Mouse (Mus musculus) CH12.LX (cell line): ENCODE results near the gene Cenpa. TPM values are rescaled to one million over a fixed set of nuclear protein-coding genes. Genes with fewer than 3 reads are reported as not detected.

Experiments
- DNase-seq: peaks from one replicate; pipeline ENCODE4 v3.0.0-alpha.2; 2013; ENCODE audit errors: extremely low read depth
- H3K27ac ChIP-seq: 2 replicates; pipeline ENCODE4 v1.5.1; 2012; ENCODE audit warnings: low read depth, mild to moderate bottlenecking, control low read depth, moderate library complexity; ENCODE audit not compliant: insufficient read depth
- H3K27me3 ChIP-seq: replicated peaks from 2 replicates; pipeline ENCODE3; 2012; ENCODE audit warnings: inconsistent platforms
- H3K36me3 ChIP-seq, 2 experiments: replicated peaks in 1 of 2; 2 replicates each; pipeline versions ENCODE3 to v1.6.1; 2012; ENCODE audit warnings: inconsistent platforms in 1 of 2, low read length in 1 of 2, mild to moderate bottlenecking in 1 of 2, mixed read lengths in 1 of 2, moderate library complexity in 1 of 2; ENCODE audit not compliant: control insufficient read depth in 1 of 2, insufficient read depth in 1 of 2
- H3K4me1 ChIP-seq, 2 experiments: 2 replicates each; pipeline ENCODE4 v1.6.1; 2012; ENCODE audit warnings: inconsistent platforms in 1 of 2, moderate library complexity in 1 of 2; ENCODE audit not compliant: insufficient read depth in 2 of 2, control insufficient read depth in 1 of 2
- H3K4me2 ChIP-seq: 2 replicates; pipeline ENCODE4 v1.6.1; 2012; ENCODE audit warnings: low read depth, mild to moderate bottlenecking, control low read depth; ENCODE audit not compliant: poor library complexity, insufficient read depth, severe bottlenecking
- H3K4me3 ChIP-seq, 3 experiments: fragments of 150-350 bp in 1 of 3; sonication (generic) in 1 of 3; replicated peaks in 1 of 3; 2 replicates each; pipeline versions ENCODE3 to v1.5.1; 2011 to 2012; ENCODE audit warnings: low read depth in 2 of 3, low read length in 2 of 3, mild to moderate bottlenecking in 2 of 3, moderate library complexity in 2 of 3, control low read depth in 1 of 3, improper control_type of control experiment in 1 of 3, inconsistent platforms in 1 of 3, mixed read lengths in 1 of 3; ENCODE audit not compliant: poor library complexity in 1 of 3
- H3K79me2 ChIP-seq: replicated peaks from 2 replicates; pipeline ENCODE4 v1.6.1; 2012; ENCODE audit warnings: mild to moderate bottlenecking, moderate library complexity; ENCODE audit not compliant: control insufficient read depth, poor library complexity, insufficient read depth, severe bottlenecking; ENCODE audit errors: extremely low read depth
- H3K9ac ChIP-seq: 2 replicates; pipeline ENCODE4 v1.6.1; 2012; ENCODE audit warnings: low read depth, mild to moderate bottlenecking, control low read depth, moderate library complexity; ENCODE audit not compliant: insufficient read depth
- H3K9me3 ChIP-seq: replicated peaks from 2 replicates; pipeline ENCODE3; 2012; ENCODE audit warnings: low read length, inconsistent platforms, mixed read lengths
- CHD1 ChIP-seq: IDR thresholded peaks from 2 replicates; pipeline ENCODE4 v1.6.1; 2012; ENCODE audit warnings: low read depth, low read length, improper control_type of control experiment, inconsistent platforms
- CHD2 ChIP-seq: IDR thresholded peaks from 2 replicates; pipeline ENCODE4 v1.6.1; 2011; ENCODE audit warnings: low read length, improper control_type of control experiment
- E2F4 ChIP-seq: IDR thresholded peaks from 2 replicates; pipeline ENCODE4 v1.6.1; 2011; ENCODE audit warnings: low read depth, low read length, improper control_type of control experiment; ENCODE audit not compliant: insufficient replicate concordance
- ELF1 ChIP-seq: IDR thresholded peaks from 2 replicates; pipeline ENCODE4 v1.6.1; 2014; ENCODE audit warnings: low read depth, mild to moderate bottlenecking, inconsistent platforms, low read length, improper control_type of control experiment
- EP300 ChIP-seq: IDR thresholded peaks from 2 replicates; pipeline ENCODE4 v1.6.1; 2011; ENCODE audit warnings: low read length, improper control_type of control experiment
- ETS1 ChIP-seq: conservative IDR thresholded peaks from 2 replicates; pipeline ENCODE4 v1.6.1; 2012; ENCODE audit warnings: low read depth, mild to moderate bottlenecking, inconsistent platforms, low read length, improper control_type of control experiment, moderate library complexity
- GABPA ChIP-seq: IDR thresholded peaks from 2 replicates; pipeline ENCODE4 v1.6.1; 2012; ENCODE audit warnings: low read depth, low read length, improper control_type of control experiment, inconsistent platforms; ENCODE audit not compliant: insufficient replicate concordance
- HCFC1 ChIP-seq: IDR thresholded peaks from 2 replicates; pipeline ENCODE4 v1.6.1; 2012; ENCODE audit warnings: low read depth, mild to moderate bottlenecking, inconsistent platforms, low read length, improper control_type of control experiment
- IRF4 ChIP-seq: IDR thresholded peaks from 2 replicates; pipeline ENCODE4 v1.6.1; 2014; ENCODE audit warnings: low read depth, mild to moderate bottlenecking, inconsistent platforms, low read length, improper control_type of control experiment
- JUN ChIP-seq: IDR thresholded peaks from 2 replicates; pipeline ENCODE4 v1.6.1; 2011; ENCODE audit warnings: low read depth, mild to moderate bottlenecking, low read length, improper control_type of control experiment, moderate library complexity; ENCODE audit not compliant: insufficient read depth
- JUND ChIP-seq: conservative IDR thresholded peaks from 2 replicates; pipeline ENCODE4 v1.6.1; 2011; ENCODE audit warnings: low read depth, low read length, improper control_type of control experiment
- KAT2A ChIP-seq: IDR thresholded peaks from 2 replicates; pipeline ENCODE4 v1.6.1; 2012; ENCODE audit warnings: low read length, improper control_type of control experiment, inconsistent platforms; ENCODE audit not compliant: insufficient replicate concordance
- MAFK ChIP-seq: IDR thresholded peaks from 2 replicates; pipeline ENCODE4 v1.6.1; 2011; ENCODE audit warnings: low read length, improper control_type of control experiment; ENCODE audit not compliant: insufficient replicate concordance
- MAX ChIP-seq: IDR thresholded peaks from 2 replicates; pipeline ENCODE4 v1.6.1; 2011; ENCODE audit warnings: low read length, improper control_type of control experiment
- MEF2A ChIP-seq: IDR thresholded peaks from 2 replicates; pipeline ENCODE4 v1.6.1; 2014; ENCODE audit warnings: low read depth, mild to moderate bottlenecking, inconsistent platforms, low read length, improper control_type of control experiment, borderline replicate concordance
- POLR2A ChIP-seq: IDR thresholded peaks from 2 replicates; pipeline ENCODE4 v1.6.1; 2011; ENCODE audit warnings: low read depth, mild to moderate bottlenecking, improper control_type of control experiment, low read length
- POLR2AphosphoS2 ChIP-seq: IDR thresholded peaks from 2 replicates; pipeline ENCODE4 v1.6.1; 2011; ENCODE audit warnings: low read depth, low read length, improper control_type of control experiment
- RCOR1 ChIP-seq: conservative IDR thresholded peaks from 2 replicates; pipeline ENCODE4 v1.6.1; 2012; ENCODE audit warnings: low read depth, mild to moderate bottlenecking, inconsistent platforms, low read length, improper control_type of control experiment
- SIN3A ChIP-seq: IDR thresholded peaks from 2 replicates; pipeline ENCODE4 v1.6.1; 2012; ENCODE audit warnings: low read length, improper control_type of control experiment, inconsistent platforms
- UBTF ChIP-seq: IDR thresholded peaks from 2 replicates; pipeline ENCODE4 v1.6.1; 2012; ENCODE audit warnings: low read depth, mild to moderate bottlenecking, inconsistent platforms, low read length, improper control_type of control experiment, moderate library complexity
- USF1 ChIP-seq: IDR thresholded peaks from 2 replicates; pipeline ENCODE4 v1.6.1; 2014; ENCODE audit warnings: low read depth, mild to moderate bottlenecking, inconsistent platforms, low read length, improper control_type of control experiment
- USF2 ChIP-seq: conservative IDR thresholded peaks from 2 replicates; pipeline ENCODE4 v1.6.1; 2011; ENCODE audit warnings: low read depth, low read length, improper control_type of control experiment
- ZKSCAN1 ChIP-seq: IDR thresholded peaks from 2 replicates; pipeline ENCODE4 v1.6.1; 2012; ENCODE audit warnings: low read depth, inconsistent platforms, low read length, improper control_type of control experiment, borderline replicate concordance
- ZMIZ1 ChIP-seq: IDR thresholded peaks from 2 replicates; pipeline ENCODE4 v1.6.1; 2012; ENCODE audit warnings: low read depth, mild to moderate bottlenecking, inconsistent platforms, low read length, improper control_type of control experiment
- dilution Hi-C: fragments of 300-500 bp; cut with MboI; formaldehyde crosslinking; loops from 2 replicates; pipeline ENCODE4 v1.14.3; 2020; ENCODE audit warnings: low sequenced_read_pairs; ENCODE audit not compliant: extremely low pct_unique_long_range_greater_than_20kb, extremely low pct_ligation_motif_present
- in situ Hi-C: fragments of 300-500 bp; cut with MboI; formaldehyde crosslinking; loops from 3 replicates; pipeline ENCODE4 v1.14.3; 2019; ENCODE audit warnings: low sequenced_read_pairs, low pct_ligation_motif_present, low pct_unique_long_range_greater_than_20kb, mixed read lengths
- polyA plus RNA-seq: library from polyadenylated mRNA; unstranded; fragments of >175 nt; gene quantifications from 2 replicates; pipeline ENCODE4 v1.2.1, GENCODE M21; 2012; ENCODE audit warnings: low read depth; ENCODE audit not compliant: insufficient read length
- total RNA-seq, 2 experiments: library from RNA; depleted of rRNA; stranded (reverse); fragments of 300-350 nt in 1 of 2; fragments of >200 nt in 1 of 2; gene quantifications; 2 replicates each; pipeline ENCODE4 v1.2.3; 2012 to 2014

Cenpa gene
- total and polyA plus RNA-seq, 3 experiments, result 89.4 to 163 (median 125) TPM

GRCm38 (mm10) chr5:30655526-30656195 lies 10.9 kb upstream of the Cenpa start:
- DNase-seq, result no peak
- Histone ChIP-seq H3K9me3 (peaks cover 4% of the 10 kb centered on the region), H3K9ac (no peak overlapping the region), H3K4me3 (no peak overlapping the region), H3K27me3 (no peaks in the 10 kb centered on the region), H3K36me3 (peaks cover 25 to 76% of the 10 kb centered on the region in 2 experiments), H3K27ac (no peak overlapping the region), H3K4me2 (no peak overlapping the region), H3K4me1 (peaks cover 2 to 41% of the 10 kb centered on the region in 2 experiments; a peak in 3 of 4 replicates), H3K79me2 (no peaks in the 10 kb centered on the region)
- TF ChIP-seq UBTF, result no peak
- no peak for TF ChIP-seq MAX
- TF ChIP-seq KAT2A, result no peak
- no peak for TF ChIP-seq USF2
- TF ChIP-seq MEF2A, result no peak
- TF ChIP-seq ETS1, result no peak
- no peak for TF ChIP-seq CHD1
- TF ChIP-seq POLR2AphosphoS2, result no peak
- TF ChIP-seq USF1, result no peak
- no peak for TF ChIP-seq E2F4
- TF ChIP-seq HCFC1, result no peak
- TF ChIP-seq ELF1, result no peak
- no peak for TF ChIP-seq CHD2
- no peak for TF ChIP-seq EP300
- TF ChIP-seq RCOR1, result no peak
- TF ChIP-seq IRF4, result no peak
- no peak for TF ChIP-seq ZMIZ1
- dilution Hi-C loops (no loop called here), in situ Hi-C loops (no loop called here)

GRCm38 (mm10) chr5:30659042-30659441 lies 7.5 kb upstream of the Cenpa start:
- H3K27me3 ChIP-seq, result no peaks in the 10 kb centered on the region
- H3K4me3 ChIP-seq, result no peak overlapping the region
- H3K4me1 ChIP-seq, result peaks cover 0 to 16% of the 10 kb centered on the region in 2 experiments; a peak in 2 of 4 replicates
- dilution Hi-C loops (no loop called here), in situ Hi-C loops (no loop called here)
- H3K27ac ChIP-seq, result no peak overlapping the region
- H3K9ac ChIP-seq, result no peak overlapping the region
- no peak for DNase-seq
- peaks cover 25 to 47% of the 10 kb centered on the region in 2 experiments for H3K36me3 ChIP-seq
- H3K79me2 ChIP-seq, result no peaks in the 10 kb centered on the region
- H3K9me3 ChIP-seq, result peaks cover 18% of the 10 kb centered on the region
- TF ChIP-seq KAT2A, result no peak
- TF ChIP-seq SIN3A, result no peak
- no peak for TF ChIP-seq POLR2A
- TF ChIP-seq IRF4, result no peak
- TF ChIP-seq ELF1, result no peak
- TF ChIP-seq JUN, result no peak
- TF ChIP-seq ETS1, result no peak
- TF ChIP-seq E2F4, result no peak
- TF ChIP-seq EP300, result no peak
- no peak for TF ChIP-seq JUND
- no peak for TF ChIP-seq MEF2A
- TF ChIP-seq GABPA, result no peak
- no peak for TF ChIP-seq ZKSCAN1
- no peak for TF ChIP-seq ZMIZ1
- TF ChIP-seq MAFK, result no peak
- TF ChIP-seq USF1, result no peak
- H3K4me2 ChIP-seq, result no peak overlapping the region
